Mouse (Mus musculus): Measurements from ENCODE around the gene Pepd. TPM values are rescaled to one million over a fixed set of nuclear protein-coding genes. Genes with fewer than 3 reads are reported as not detected.

Pepd gene
- total RNA-seq, 2 experiments from 2014 or later = 25.6 to 27.0 TPM

DNA sequence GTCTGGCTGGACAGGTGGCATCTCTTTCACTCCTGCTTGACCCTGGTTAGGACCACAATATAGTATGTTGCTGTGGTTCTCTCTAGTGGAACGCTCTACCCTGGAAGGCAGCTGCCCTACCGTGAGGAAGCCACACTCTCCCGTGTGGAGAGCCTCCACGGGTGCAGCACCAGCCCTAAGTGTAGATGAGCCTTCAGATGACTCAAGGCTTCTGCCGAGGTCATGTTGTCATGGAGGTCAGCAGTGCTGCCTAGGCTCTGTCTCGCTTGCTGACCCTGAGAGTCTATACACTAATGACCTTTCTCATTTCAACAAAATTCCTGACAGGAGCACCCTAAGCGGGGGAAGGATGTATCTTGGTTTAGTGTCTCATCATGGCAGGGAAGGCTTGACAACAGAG lies 13.8 kb downstream of the Pepd start:
- intact Hi-C loops (cut with DNase I) = no loop called here
- no peak for DNase-seq

- DNase-seq = peak in 1 of 2 experiments; percentile 44
- intact Hi-C loops (cut with DNase I) = no loop called here
Measured at GRCm38 (mm10) chr7:34929614-34930262, 17.6 kb downstream of the Pepd start.

DNA sequence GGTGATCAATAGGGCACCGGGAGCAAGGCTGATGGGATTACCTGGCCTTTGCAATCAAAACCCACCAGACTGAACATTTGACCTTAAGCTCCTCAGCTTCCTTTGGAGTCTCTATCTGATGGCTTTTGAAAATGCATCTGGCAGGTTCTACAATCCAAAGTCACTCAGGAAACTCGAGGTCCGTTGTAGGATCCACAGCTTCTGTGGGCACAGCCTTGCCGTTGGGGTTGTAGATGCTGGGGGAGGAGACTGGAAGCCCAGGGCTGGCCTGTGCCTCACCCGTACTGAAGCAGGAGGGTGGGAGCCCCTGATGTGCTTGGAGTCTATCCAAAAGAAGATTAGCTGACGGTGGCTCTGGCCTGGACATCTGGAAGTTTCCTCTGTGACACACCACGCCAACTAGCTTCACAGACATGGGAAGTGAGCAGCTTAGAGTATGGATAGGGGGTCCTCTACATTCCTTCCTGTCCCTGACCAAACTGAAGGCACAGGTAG lies 18.1 kb downstream of the Pepd start:
- no peak for DNase-seq
- intact Hi-C loops (cut with DNase I) = no loop called here

DNA sequence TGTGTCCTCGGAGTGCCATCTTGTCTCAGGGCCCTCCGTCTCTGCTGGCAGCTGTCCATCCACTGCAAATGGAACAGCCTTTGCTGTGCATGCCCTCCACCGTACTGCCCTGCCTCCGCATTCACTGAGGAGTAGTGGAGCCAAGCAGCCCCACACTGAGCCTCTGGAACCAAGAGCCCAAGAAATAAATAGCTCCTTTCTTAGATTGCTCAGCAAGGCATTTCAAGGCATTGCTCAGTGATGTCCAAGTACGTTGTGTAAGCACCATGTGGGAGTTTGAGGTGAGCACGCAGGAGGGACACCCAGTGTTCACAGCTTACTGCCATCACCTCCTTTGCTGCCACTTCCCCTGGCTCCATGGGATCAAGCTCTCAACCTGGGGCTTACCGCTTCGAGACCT lies 20.5 kb downstream of the Pepd start:
- intact Hi-C loops (cut with DNase I) = no loop called here
- no peak for DNase-seq

GRCm38 (mm10) chr7:34933142-34933541 lies 21.0 kb downstream of the Pepd start:
- intact Hi-C loops (cut with DNase I) = no loop called here
- no peak for DNase-seq

GRCm38 (mm10) chr7:34936347-34936746 lies 24.2 kb downstream of the Pepd start:
- DNase-seq = no peak
- intact Hi-C loops (cut with DNase I) = no loop called here

DNA sequence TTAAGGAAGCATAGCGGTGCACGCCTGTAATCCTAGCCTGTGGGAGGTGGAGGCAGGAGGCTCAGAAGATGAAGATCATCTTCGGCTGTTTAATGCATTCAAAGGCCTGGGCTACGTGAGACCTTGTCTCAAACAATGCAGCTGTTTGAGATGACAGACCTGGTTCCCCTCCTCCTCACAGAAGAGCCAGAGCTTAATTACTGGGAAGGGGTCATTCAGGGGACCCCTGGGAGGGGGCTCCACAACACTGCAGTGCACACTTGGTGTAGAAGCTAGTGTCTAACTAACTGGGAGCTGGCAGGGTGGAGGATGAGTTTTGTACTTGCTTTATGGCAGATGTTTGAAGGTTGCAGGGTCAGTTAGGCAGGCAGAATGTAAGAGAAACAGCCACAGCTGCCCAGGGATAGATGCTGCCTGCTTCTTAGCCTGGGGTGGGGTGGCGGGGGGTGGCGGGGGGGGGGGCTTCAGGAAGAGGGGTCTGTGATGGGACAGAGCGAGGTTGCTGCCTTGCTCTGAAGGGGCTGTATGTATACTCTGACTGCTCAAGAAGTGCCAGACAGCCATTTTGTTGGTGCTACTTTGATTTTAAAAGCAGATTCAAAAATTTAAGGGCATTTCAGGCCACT lies 26.6 kb downstream of the Pepd start:
- intact Hi-C loops (cut with DNase I) = no loop called here
- DNase-seq = no peak

DNA sequence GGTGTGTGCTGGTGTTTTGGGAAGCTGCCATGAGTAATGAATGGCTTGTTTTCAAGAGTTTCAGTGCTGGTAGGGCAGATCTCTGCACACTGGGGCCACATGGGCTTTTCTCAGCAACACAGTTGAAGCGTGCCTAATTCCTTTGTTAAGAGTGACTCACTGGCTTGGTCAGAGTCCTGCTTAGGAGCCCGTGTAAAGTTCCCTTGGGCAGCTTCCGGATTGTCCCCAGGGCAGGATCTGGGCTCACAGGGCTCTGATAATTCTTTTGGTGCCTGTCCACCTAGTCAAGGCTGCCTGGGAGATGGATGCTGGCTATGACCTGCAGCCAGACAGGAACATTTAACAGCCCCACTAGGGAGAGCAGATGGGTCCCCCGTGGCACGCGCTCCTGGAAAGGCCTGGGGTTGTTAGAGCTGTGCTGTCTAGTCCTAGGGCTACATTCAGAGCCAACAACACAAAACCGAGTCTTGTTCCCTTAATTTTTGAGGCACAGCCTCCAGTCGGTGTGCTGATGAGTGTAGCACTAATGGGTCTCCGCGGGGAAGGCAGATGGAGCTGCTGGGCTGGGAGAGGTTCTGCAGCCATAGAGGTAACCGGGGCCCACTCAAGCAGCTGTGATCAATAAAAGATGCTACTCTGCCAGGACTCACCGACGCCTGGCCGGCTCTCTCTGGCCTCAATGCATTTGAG lies 27.2 kb downstream of the Pepd start:
- intact Hi-C loops (cut with DNase I) = no loop called here
- peak; percentile 41 to 51 for DNase-seq

GRCm38 (mm10) chr7:34939952-34940312 lies 27.8 kb downstream of the Pepd start:
- DNase-seq = no peak
- intact Hi-C loops (cut with DNase I) = no loop called here

DNA sequence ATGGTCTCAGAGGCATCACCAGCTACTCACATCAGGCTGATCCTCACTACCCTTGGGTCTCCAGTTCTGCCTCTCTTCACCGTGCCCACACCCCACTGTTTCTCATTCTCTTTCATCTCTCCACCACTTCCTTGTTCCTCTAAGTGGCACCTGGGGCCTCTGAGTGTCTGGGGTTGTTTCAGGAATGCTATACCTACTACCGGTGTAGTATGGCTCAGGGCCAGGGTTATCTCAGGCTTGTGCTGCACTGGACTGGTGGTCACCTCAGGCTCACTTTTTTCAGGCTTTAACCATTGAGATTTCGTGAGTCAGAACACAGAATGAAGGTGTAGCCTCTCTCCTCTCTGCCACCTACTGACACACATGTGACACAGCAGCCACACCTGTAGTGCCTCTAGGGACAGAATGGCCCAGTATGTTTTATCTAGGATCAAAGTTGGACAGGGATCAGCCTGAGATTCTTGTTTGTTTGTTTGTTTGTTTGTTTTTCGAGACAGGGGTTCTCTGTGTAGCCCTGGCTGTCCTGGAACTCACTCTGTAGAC lies 31.5 kb downstream of the Pepd start:
- intact Hi-C loops (cut with DNase I) = no loop called here

DNA sequence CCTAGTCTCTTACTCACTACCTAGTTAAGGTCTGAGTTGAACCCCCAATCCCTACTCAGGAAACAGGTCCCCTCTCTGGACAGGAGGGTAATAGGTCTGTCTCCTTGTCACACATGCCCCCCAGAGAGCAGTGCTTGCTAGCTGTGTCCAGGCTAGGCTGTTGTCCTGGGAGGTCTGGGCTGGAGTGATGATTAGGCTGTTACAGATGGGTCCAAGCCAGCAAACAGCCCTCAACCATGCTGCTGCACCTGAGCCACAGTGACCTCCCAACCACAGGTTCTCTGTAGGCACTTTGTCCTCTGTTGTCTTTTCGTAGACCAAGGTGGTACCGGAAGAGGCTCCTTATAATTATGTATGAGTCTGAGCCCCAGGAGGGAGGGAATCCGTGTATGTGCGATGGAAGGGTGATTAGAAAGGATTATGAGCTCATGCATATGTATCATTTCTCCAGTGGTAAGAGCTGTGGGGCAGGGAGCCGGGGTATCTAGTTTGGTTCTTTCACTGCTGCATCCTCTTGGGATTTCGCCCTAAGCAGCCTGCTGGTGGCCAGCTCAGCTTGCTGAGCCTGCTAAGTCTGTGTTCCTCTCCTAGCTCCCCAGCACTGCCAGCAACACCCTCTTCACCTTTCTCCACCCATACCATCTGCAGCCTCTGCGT lies 34.2 kb downstream of the Pepd start:
- intact Hi-C loops (cut with DNase I) = no loop called here
- DNase-seq = no peak

More for the DNA sequence above, 31.5 kb downstream of the Pepd start:
- DNase-seq = no peak

- DNase-seq = no peak
- intact Hi-C loops (cut with DNase I) = no loop called here
Measured at GRCm38 (mm10) chr7:34954548-34954947, 42.4 kb downstream of the Pepd start.

DNA sequence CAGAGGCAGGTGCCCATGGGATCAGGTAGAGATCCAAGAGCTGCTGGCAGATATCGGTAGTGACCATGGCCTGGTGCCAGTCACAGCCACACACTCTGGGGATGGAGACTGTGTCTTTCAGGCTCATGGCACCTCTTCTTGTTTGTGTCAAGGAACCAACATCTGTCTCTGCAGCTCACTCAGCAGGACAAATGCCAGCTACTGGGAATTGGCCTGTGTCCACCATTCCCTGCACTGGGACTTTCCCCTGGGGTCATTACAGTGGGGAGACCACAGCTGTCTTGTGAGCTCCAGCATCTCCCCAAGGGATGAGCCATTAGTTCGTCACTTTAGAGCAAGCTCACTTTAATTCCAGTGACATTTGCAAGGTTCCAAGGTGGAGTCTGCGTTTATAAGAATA lies 43.1 kb downstream of the Pepd start:
- intact Hi-C loops (cut with DNase I) = no loop called here
- DNase-seq = no peak

DNA sequence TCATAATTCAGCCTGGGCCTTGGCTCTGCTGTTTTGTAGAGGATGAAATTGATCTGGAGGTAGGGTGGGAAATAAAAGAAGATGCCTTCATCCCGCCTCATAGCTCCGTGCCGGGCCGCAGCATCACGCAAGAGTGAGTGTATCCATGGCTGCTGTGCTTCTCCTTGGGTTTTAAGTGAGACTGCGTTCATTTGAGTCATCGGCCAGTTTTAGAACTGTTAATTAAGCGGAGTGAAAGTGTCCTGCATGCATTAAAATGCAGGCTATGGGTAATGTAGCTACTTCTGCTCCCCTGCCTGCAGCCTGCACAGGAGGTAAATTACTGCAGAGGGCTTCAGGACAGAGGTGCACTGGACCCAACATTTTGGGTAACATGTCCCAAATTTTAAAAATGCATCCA lies 45.0 kb downstream of the Pepd start:
- intact Hi-C loops (cut with DNase I) = no loop called here
- no peak for DNase-seq

GRCm38 (mm10) chr7:34963889-34964645 lies 51.9 kb downstream of the Pepd start:
- DNase-seq = peak in 1 of 2 experiments; percentile 40
- intact Hi-C loops (cut with DNase I) = no loop called here

DNA sequence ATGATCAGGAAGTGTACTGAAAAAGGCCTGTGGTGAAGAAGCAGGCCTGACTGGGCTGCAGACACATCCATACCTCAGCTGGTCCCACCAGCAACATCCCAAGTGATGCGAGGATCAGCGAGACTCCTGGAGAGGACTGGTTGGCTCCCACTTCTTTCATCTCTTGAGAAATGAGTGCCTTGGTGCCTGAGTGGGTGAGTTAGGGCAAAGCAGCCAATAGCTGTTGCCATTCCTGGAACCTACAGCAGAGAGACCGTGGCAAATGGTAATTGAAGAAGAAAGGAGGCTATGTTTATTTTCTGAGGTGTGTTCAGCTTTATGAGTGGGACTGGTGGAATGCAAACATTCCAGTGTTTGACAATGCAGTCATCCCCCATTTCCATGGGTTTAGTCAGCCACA lies 55.2 kb downstream of the Pepd start:
- intact Hi-C loops (cut with DNase I) = no loop called here

GRCm38 (mm10) chr7:34968749-34969433 lies 56.7 kb downstream of the Pepd start:
- no peak for DNase-seq
- intact Hi-C loops (cut with DNase I) = no loop called here

More for the DNA sequence above, 55.2 kb downstream of the Pepd start:
- no peak for DNase-seq

DNA sequence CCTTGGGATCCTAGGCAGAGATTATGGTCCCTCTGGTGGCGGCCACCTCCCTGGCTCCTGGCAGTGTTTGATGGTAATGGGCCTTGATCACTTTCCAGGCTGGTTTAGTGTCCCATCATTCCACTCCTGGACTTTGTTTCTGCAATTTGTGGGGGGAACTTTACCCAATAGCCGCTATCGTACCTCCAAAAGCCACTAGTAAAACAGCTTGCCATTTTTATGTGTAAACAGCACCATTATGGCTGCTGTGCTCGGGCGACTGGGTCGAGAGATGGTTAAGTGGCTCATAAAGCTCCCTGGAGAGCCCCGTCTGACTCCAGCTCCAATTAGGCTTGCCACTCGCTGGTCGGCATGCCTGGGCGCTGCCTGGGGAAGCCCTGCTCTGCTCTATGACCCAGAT lies 59.6 kb downstream of the Pepd start:
- intact Hi-C loops (cut with DNase I) = no loop called here
- no peak for DNase-seq

- no peak for DNase-seq
- intact Hi-C loops (cut with DNase I) = no loop called here
Measured at GRCm38 (mm10) chr7:34972990-34973440, 60.8 kb downstream of the Pepd start.

DNA sequence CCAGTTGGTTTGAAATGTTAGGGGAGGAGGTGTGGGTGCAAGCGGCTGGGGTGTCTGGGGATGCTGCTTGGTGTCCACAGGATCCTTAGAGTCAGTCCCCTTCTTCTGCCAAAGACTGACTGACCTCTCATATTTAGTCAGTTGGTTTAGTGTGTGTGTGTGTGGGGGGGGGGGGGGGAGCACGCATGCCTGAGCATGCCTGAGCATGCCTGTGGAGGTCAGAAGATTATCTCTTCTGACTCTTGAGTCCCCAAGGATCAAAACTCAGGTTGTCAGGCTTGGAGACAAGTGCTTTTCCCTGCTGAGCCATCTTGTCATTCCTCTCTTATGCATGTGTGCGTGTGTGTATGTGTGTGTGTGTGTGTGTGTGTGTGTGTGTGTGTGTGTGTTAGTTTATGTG lies 61.7 kb downstream of the Pepd start:
- DNase-seq = no peak
- intact Hi-C loops (cut with DNase I) = no loop called here

All from gastrocnemius, postnatal 36 days (tissue).